Mouse (Mus musculus) 416B (cell line): ENCODE measurements at regions not wholly inside any gene's neighbourhood (a gene's known extent, or its start where the extent isn't known, plus 50 kb on each side); places are given as distances from the start of the nearest gene placed in this dataset.
"Not testable (repeated sequence)": the region's sequence is repeated elsewhere in the genome, so short reads cannot be mapped to it uniquely, and the experiment has no call there.

Source experiments
- DNase-seq: peaks from one replicate; pipeline ENCODE4 v3.0.0; 2011; ENCODE audit warnings: low read depth

- DNase-seq, result no peak
These were observed 55.2 kb downstream of the Rdh14 start for GRCm38 (mm10) chr12:10445738-10446137.

GRCm38 (mm10) chr12:10457960-10458655, 67.5 kb downstream of the Rdh14 start:
- no peak for DNase-seq

- no peak for DNase-seq
These were observed 71.2 kb downstream of the Rdh14 start for GRCm38 (mm10) chr12:10461796-10462195.

GRCm38 (mm10) chr12:10462956-10463355, 72.4 kb downstream of the Rdh14 start:
- no peak for DNase-seq

- DNase-seq, result no peak
These were observed 83.4 kb downstream of the Rdh14 start for GRCm38 (mm10) chr12:10473986-10474385.

GRCm38 (mm10) chr12:10480781-10481180, 90.2 kb downstream of the Rdh14 start:
- no peak for DNase-seq

GRCm38 (mm10) chr12:10482294-10483010, 91.9 kb downstream of the Rdh14 start:
- no peak for DNase-seq

GRCm38 (mm10) chr12:10506721-10507120, 116.1 kb downstream of the Rdh14 start:
- no peak for DNase-seq

GRCm38 (mm10) chr12:10513526-10513925, 123.0 kb downstream of the Rdh14 start:
- DNase-seq, result no peak

- no peak for DNase-seq
These were observed 123.7 kb downstream of the Rdh14 start for GRCm38 (mm10) chr12:10514278-10514677.

GRCm38 (mm10) chr12:10524509-10525286, 134.1 kb downstream of the Rdh14 start:
- no peak for DNase-seq

- DNase-seq, result no peak
These were observed 135.4 kb downstream of the Rdh14 start for GRCm38 (mm10) chr12:10525934-10526333.

GRCm38 (mm10) chr12:10529077-10529476, 138.5 kb downstream of the Rdh14 start:
- no peak for DNase-seq

- DNase-seq, result no peak
These were observed 140.4 kb downstream of the Rdh14 start for GRCm38 (mm10) chr12:10530996-10531395.

- no peak for DNase-seq
These were observed 143.4 kb downstream of the Rdh14 start for GRCm38 (mm10) chr12:10533971-10534370.

GRCm38 (mm10) chr12:10536239-10536638, 145.7 kb downstream of the Rdh14 start:
- no peak for DNase-seq

GRCm38 (mm10) chr12:10537069-10537468, 146.5 kb downstream of the Rdh14 start:
- DNase-seq, result peak; percentile 36

GRCm38 (mm10) chr12:10549481-10550201, 159.1 kb downstream of the Rdh14 start:
- no peak for DNase-seq

- DNase-seq, result not testable (repeated sequence)
These were observed 164.1 kb downstream of the Rdh14 start for GRCm38 (mm10) chr12:10554701-10555100.

GRCm38 (mm10) chr12:10562966-10563365, 172.4 kb downstream of the Rdh14 start:
- DNase-seq, result no peak

GRCm38 (mm10) chr12:10567881-10568280, 177.3 kb downstream of the Rdh14 start:
- DNase-seq, result no peak
